Mouse (Mus musculus): ENCODE results near the gene Emilin1. TPM values are rescaled to one million over a fixed set of nuclear protein-coding genes. Genes with fewer than 3 reads are reported as not detected.
A peak's percentile ranks its signal among the peaks of the same experiment; 100 is the strongest.

Emilin1 gene
- 244 and 254 TPM in 2 replicates for polyA plus RNA-seq (2015; fragmentation: Nextera tagmentation; extraction: Ambion mirVana)

- WGBS: 13% methylated on average over 12 of the region's 13 CpGs
- peak within 1 kb of the TSS; percentile 53 for H3K9ac ChIP-seq
- H3K27ac ChIP-seq (replicated peaks): peak within 1 kb of the TSS; percentile 95
- ATAC-seq (ENCODE audit: insufficient number of reproducible peaks, low FRiP score, low TSS enrichment, low read depth): peak; percentile 84
- H3K27me3 ChIP-seq: no peaks in the 10 kb centered on the region
- peak within 1 kb of the TSS; percentile 70 for H3K4me2 ChIP-seq (replicated peaks)
- H3K4me3 ChIP-seq (replicated peaks): peak within 1 kb of the TSS; percentile 55
- H3K4me1 ChIP-seq: peaks cover 83% of the 10 kb centered on the region
- H3K36me3 ChIP-seq: peaks cover 19% of the 10 kb centered on the region
- no peaks in the 10 kb centered on the region for H3K9me3 ChIP-seq (replicated peaks)
These were observed at the start of gene Emilin1 for GRCm38 (mm10) chr5:30913060-30913841. Emilin1 (plus strand) TSS chr5:30913402.

GRCm38 (mm10) chr5:30863852-30864251, 49.4 kb upstream of the Emilin1 start:
- H3K9me3 ChIP-seq (replicated peaks): no peaks in the 10 kb centered on the region
- no peak overlapping the region for H3K27ac ChIP-seq (replicated peaks)
- H3K4me1 ChIP-seq: 0 out of 2 replicates have a peak, but pooled peaks cover 2% of the 10 kb centered on the region
- no peak overlapping the region for H3K9ac ChIP-seq
- H3K4me2 ChIP-seq (replicated peaks): no peak overlapping the region
- no peak overlapping the region for H3K4me3 ChIP-seq (replicated peaks)
- no peaks in the 10 kb centered on the region for H3K27me3 ChIP-seq
- ATAC-seq (ENCODE audit: insufficient number of reproducible peaks, low FRiP score, low TSS enrichment, low read depth): peak; percentile 25; the same call in 1 of the 2 replicates
- H3K36me3 ChIP-seq: 0 out of 2 replicates have a peak, but pooled peaks cover 8% of the 10 kb centered on the region
- WGBS: 37% methylated on average over 4 of the region's 4 CpGs

GRCm38 (mm10) chr5:30864322-30864721, 48.9 kb upstream of the Emilin1 start:
- Histone ChIP-seq H3K27me3 (no peaks in the 10 kb centered on the region), H3K9ac (no peak overlapping the region), H3K27ac (replicated peaks) (no peak overlapping the region), H3K4me2 (replicated peaks) (no peak overlapping the region), H3K4me1 (0 out of 2 replicates have a peak, but pooled peaks cover 4% of the 10 kb centered on the region), H3K36me3 (0 out of 2 replicates have a peak, but pooled peaks cover 8% of the 10 kb centered on the region), H3K9me3 (replicated peaks) (no peaks in the 10 kb centered on the region), H3K4me3 (replicated peaks) (no peak overlapping the region)
- 0 out of 2 replicates have a peak, but pooled peaks have one; percentile 5 for ATAC-seq (ENCODE audit: insufficient number of reproducible peaks, low FRiP score, low TSS enrichment, low read depth)
- 45% methylated on average over 15 of the region's 15 CpGs for WGBS

- Histone ChIP-seq H3K36me3 (peaks cover 17% of the 10 kb centered on the region), H3K27ac (replicated peaks) (no peak overlapping the region), H3K9ac (no peak overlapping the region), H3K4me1 (peaks cover 19% of the 10 kb centered on the region), H3K9me3 (replicated peaks) (no peaks in the 10 kb centered on the region), H3K27me3 (no peaks in the 10 kb centered on the region), H3K4me2 (replicated peaks) (no peak overlapping the region), H3K4me3 (replicated peaks) (no peak overlapping the region)
- 86% methylated on average over 3 of the region's 3 CpGs for WGBS
- ATAC-seq (ENCODE audit: insufficient number of reproducible peaks, low FRiP score, low TSS enrichment, low read depth): no peak
These were observed 46.3 kb upstream of the Emilin1 start for GRCm38 (mm10) chr5:30866871-30867270.

- Histone ChIP-seq H3K27me3 (no peaks in the 10 kb centered on the region), H3K27ac (replicated peaks) (peak within 1 kb of the TSS; percentile 80), H3K4me1 (peaks cover 19% of the 10 kb centered on the region), H3K4me3 (replicated peaks) (peak within 1 kb of the TSS; percentile 84; the same call in 1 of the 2 replicates), H3K9me3 (replicated peaks) (no peaks in the 10 kb centered on the region), H3K36me3 (peaks cover 26% of the 10 kb centered on the region), H3K9ac (no peak within 1 kb of the TSS), H3K4me2 (replicated peaks) (no peak within 1 kb of the TSS; the same call in 1 of the 2 replicates)
- 95% methylated on average over 3 of the region's 3 CpGs for WGBS
- no peak for ATAC-seq (ENCODE audit: insufficient number of reproducible peaks, low FRiP score, low TSS enrichment, low read depth)
These were observed 45.5 kb upstream of the Emilin1 start, which contains the start of gene Tmem214 for GRCm38 (mm10) chr5:30867712-30868111. Tmem214 (plus strand) TSS chr5:30868012.

GRCm38 (mm10) chr5:30868981-30869380, 44.2 kb upstream of the Emilin1 start:
- H3K4me3 ChIP-seq (replicated peaks): peak overlapping the region; percentile 84
- no peaks in the 10 kb centered on the region for H3K9me3 ChIP-seq (replicated peaks)
- peaks cover 38% of the 10 kb centered on the region for H3K36me3 ChIP-seq
- H3K9ac ChIP-seq: peak overlapping the region; percentile 93
- no peaks in the 10 kb centered on the region for H3K27me3 ChIP-seq
- H3K27ac ChIP-seq (replicated peaks): peak overlapping the region; percentile 80
- WGBS: 8% methylated on average over 9 of the region's 9 CpGs
- H3K4me1 ChIP-seq: peaks cover 22% of the 10 kb centered on the region
- peak overlapping the region; percentile 63 for H3K4me2 ChIP-seq (replicated peaks)
- ATAC-seq (ENCODE audit: insufficient number of reproducible peaks, low FRiP score, low TSS enrichment, low read depth): 0 out of 2 replicates have a peak, but pooled peaks have one; percentile 16

- Histone ChIP-seq H3K4me3 (replicated peaks) (peak overlapping the region; percentile 84), H3K4me2 (replicated peaks) (peak overlapping the region; percentile 63), H3K4me1 (peaks cover 22% of the 10 kb centered on the region), H3K27ac (replicated peaks) (peak overlapping the region; percentile 80), H3K9me3 (replicated peaks) (no peaks in the 10 kb centered on the region), H3K36me3 (peaks cover 44% of the 10 kb centered on the region), H3K27me3 (no peaks in the 10 kb centered on the region), H3K9ac (peak overlapping the region; percentile 93)
- WGBS: under 1% methylated on average over 63 of the region's 63 CpGs
- peak; percentile 90 for ATAC-seq (ENCODE audit: insufficient number of reproducible peaks, low FRiP score, low TSS enrichment, low read depth)
These were observed 43.6 kb upstream of the Emilin1 start for GRCm38 (mm10) chr5:30869405-30870130.

GRCm38 (mm10) chr5:30870131-30870406, 43.1 kb upstream of the Emilin1 start:
- Histone ChIP-seq H3K27ac (replicated peaks) (peak overlapping the region; percentile 80; the same call in 1 of the 2 replicates), H3K4me3 (replicated peaks) (peak overlapping the region; percentile 84), H3K9me3 (replicated peaks) (no peaks in the 10 kb centered on the region), H3K4me2 (replicated peaks) (peak overlapping the region; percentile 63), H3K27me3 (no peaks in the 10 kb centered on the region), H3K9ac (peak overlapping the region; percentile 93), H3K36me3 (peaks cover 47% of the 10 kb centered on the region), H3K4me1 (peaks cover 22% of the 10 kb centered on the region)
- ATAC-seq (ENCODE audit: insufficient number of reproducible peaks, low FRiP score, low TSS enrichment, low read depth): no peak
- 26% methylated on average over 2 of the region's 2 CpGs for WGBS

GRCm38 (mm10) chr5:30872574-30872973, 40.6 kb upstream of the Emilin1 start:
- WGBS: 94% methylated on average over 9 of the region's 9 CpGs
- no peaks in the 10 kb centered on the region for H3K9me3 ChIP-seq (replicated peaks)
- peaks cover 66% of the 10 kb centered on the region for H3K36me3 ChIP-seq
- H3K4me2 ChIP-seq (replicated peaks): no peak overlapping the region
- peaks cover 22% of the 10 kb centered on the region for H3K4me1 ChIP-seq
- H3K9ac ChIP-seq: no peak overlapping the region
- no peak for ATAC-seq (ENCODE audit: insufficient number of reproducible peaks, low FRiP score, low TSS enrichment, low read depth)
- H3K27me3 ChIP-seq: no peaks in the 10 kb centered on the region
- no peak overlapping the region for H3K27ac ChIP-seq (replicated peaks)
- no peak overlapping the region for H3K4me3 ChIP-seq (replicated peaks)

GRCm38 (mm10) chr5:30874365-30874764, 38.8 kb upstream of the Emilin1 start:
- no peaks in the 10 kb centered on the region for H3K9me3 ChIP-seq (replicated peaks)
- no peak overlapping the region for H3K4me3 ChIP-seq (replicated peaks)
- H3K9ac ChIP-seq: no peak overlapping the region
- peaks cover 28% of the 10 kb centered on the region for H3K4me1 ChIP-seq
- no peak for ATAC-seq (ENCODE audit: insufficient number of reproducible peaks, low FRiP score, low TSS enrichment, low read depth)
- WGBS: 87% methylated on average over 7 of the region's 7 CpGs
- no peaks in the 10 kb centered on the region for H3K27me3 ChIP-seq
- peaks cover 72% of the 10 kb centered on the region for H3K36me3 ChIP-seq
- no peak overlapping the region for H3K4me2 ChIP-seq (replicated peaks)
- H3K27ac ChIP-seq (replicated peaks): no peak overlapping the region

GRCm38 (mm10) chr5:30878616-30879015, 34.6 kb upstream of the Emilin1 start:
- Histone ChIP-seq H3K4me2 (replicated peaks) (no peak overlapping the region), H3K9ac (no peak overlapping the region), H3K36me3 (peaks cover 45% of the 10 kb centered on the region), H3K27ac (replicated peaks) (peak overlapping the region; percentile 44; the same call in 1 of the 2 replicates), H3K4me1 (peaks cover 11% of the 10 kb centered on the region), H3K27me3 (no peaks in the 10 kb centered on the region), H3K9me3 (replicated peaks) (no peaks in the 10 kb centered on the region), H3K4me3 (replicated peaks) (no peak overlapping the region)
- WGBS: 12% methylated on average over 6 of the region's 6 CpGs
- ATAC-seq (ENCODE audit: insufficient number of reproducible peaks, low FRiP score, low TSS enrichment, low read depth): no peak

Measured in embryonic facial prominence, embryonic 15.5 days (tissue).